Mouse (Mus musculus): ENCODE results near the gene Slc7a8. TPM values are rescaled to one million over a fixed set of nuclear protein-coding genes. Genes with fewer than 3 reads are reported as not detected.
A peak's percentile ranks its signal among the peaks of the same experiment; 100 is the strongest.

Slc7a8 gene
- polyA plus RNA-seq, 1 experiment from 2014 or later, result 2.3 TPM

DNA sequence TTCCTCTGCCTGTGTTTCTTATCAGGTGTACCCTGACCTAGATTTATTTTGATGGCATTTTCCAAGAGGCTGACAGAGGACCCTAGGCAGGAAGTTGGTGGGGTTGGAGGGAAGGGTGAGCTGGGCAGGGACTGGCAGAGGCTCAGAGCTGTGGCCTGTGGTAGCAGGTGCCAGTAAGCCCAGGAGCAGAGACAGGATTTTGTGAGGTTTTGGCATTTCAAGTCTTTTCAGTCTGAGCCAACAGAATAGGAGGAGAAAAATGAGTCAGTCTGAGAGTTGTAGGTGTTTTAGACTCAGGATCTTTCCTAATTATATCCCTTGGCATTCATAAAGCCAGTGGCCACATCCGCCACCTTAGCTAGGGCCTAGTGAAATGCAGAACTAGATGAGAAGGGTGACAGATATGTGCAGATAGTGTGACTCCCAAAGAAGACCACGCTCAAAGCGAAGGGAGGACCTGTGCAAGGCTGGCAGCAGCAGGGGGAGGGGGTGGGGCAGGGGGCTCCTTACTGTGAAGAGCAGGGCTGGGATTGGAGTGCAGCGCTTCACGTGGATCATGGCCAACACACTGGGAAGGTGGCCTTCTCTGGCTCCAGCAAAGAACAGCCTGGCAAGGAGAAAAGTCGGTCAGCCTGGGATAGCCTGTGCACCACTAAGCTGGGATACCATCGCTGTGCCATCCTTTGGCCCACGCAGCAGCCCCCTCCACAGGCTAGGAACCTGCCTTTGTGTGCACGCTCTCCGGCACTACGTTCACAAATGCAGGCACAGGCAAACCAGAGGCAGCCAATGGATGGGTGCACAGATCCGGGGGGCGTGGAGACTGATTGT is 52.7 kb downstream of the Slc7a8 start:
- H3K36me3 ChIP-seq, result no peaks in the 10 kb centered on the region

DNA sequence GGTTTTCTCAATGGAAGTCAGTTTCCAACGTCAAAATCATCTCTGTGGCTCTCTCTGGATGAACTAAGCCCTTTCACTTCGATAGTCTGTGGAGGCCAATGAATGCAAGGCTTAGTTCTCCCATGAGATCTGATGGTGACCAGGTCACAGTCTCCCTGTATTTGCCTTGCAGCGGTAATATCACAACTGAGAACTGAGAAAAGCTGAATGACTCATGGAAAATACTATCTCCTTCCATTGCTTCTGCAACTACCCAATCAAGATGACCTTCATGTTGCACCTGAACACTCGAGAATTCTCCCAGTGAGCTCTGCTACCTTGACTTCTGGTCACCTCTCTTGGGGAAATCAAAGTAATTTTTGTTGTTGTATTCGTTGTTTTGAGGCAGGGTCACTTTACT is 54.2 kb downstream of the Slc7a8 start:
- Histone ChIP-seq H3K4me1 (no peaks in the 10 kb centered on the region), H3K9me3 (no peaks in the 10 kb centered on the region), H3K36me3 (no peaks in the 10 kb centered on the region), H3K4me2 (replicated peaks) (no peak overlapping the region), H3K27ac (no peak overlapping the region), H3K27me3 (no peaks in the 10 kb centered on the region), H3K4me3 (no peak overlapping the region), H3K9ac (no peak overlapping the region)
- WGBS, result 74% methylated on average over 5 of the region's 5 CpGs
- no peak for ATAC-seq (ENCODE audit: low FRiP score, low read depth)

More for the DNA sequence above, 52.7 kb downstream of the Slc7a8 start:
- ATAC-seq (ENCODE audit: low FRiP score, low read depth), result no peak
- H3K4me2 ChIP-seq (replicated peaks), result no peak overlapping the region
- no peaks in the 10 kb centered on the region for H3K27me3 ChIP-seq
- no peak overlapping the region for H3K9ac ChIP-seq
- H3K9me3 ChIP-seq, result no peaks in the 10 kb centered on the region
- no peak overlapping the region for H3K27ac ChIP-seq
- WGBS, result 75% methylated on average over 13 of the region's 13 CpGs
- no peak overlapping the region for H3K4me3 ChIP-seq
- H3K4me1 ChIP-seq, result no peaks in the 10 kb centered on the region

DNA sequence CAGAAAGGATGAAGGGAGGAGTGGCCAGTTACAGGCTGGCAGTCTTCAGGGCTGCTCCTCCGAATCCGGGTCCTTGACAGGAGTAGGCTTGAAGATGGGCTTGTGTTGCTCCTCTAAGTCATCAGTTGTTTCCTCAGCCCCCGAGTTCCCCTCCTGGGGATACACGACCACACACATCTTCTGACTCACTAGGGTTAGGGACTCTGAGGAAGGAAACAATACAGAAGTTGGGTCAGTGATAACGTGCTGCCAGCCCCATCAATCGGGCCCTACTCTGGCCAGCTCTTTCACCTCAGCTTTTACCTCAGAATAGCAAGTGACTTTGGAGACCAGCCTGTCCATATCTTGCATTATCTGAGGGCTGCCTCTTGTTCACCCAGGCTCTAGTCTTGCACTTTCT is 57.7 kb downstream of the Slc7a8 start:
- WGBS, result 87% methylated on average over 6 of the region's 6 CpGs
- H3K4me3 ChIP-seq, result no peak overlapping the region
- H3K4me2 ChIP-seq (replicated peaks), result no peak overlapping the region

DNA sequence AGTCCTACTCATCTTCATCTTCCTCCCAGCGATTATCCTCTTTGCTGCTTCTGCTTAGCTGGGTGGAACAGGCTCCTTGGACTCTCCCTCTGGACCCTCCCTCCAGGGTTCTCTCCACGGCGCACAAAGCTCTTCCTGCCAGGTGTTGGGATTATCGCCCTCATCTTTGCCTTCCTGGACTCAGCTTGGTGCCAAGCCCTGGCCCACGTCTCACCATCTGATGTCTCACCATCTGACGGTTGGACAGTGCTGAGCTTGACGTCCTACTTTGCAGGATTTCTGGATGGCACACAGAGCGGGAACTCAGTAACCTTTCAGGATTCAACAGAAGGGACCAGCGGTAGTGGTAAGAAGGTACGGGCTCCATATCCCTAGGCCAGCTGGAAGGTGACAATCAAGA is 60.0 kb downstream of the Slc7a8 start:
- Histone ChIP-seq H3K4me1 (peaks cover 3% of the 10 kb centered on the region; the same call in 1 of the 2 replicates), H3K36me3 (no peaks in the 10 kb centered on the region), H3K4me3 (no peak overlapping the region), H3K4me2 (replicated peaks) (no peak overlapping the region), H3K9me3 (no peaks in the 10 kb centered on the region), H3K27ac (no peak overlapping the region), H3K27me3 (no peaks in the 10 kb centered on the region), H3K9ac (no peak overlapping the region)
- no peak for ATAC-seq (ENCODE audit: low FRiP score, low read depth)
- 75% methylated on average over 10 of the region's 10 CpGs for WGBS

More for the DNA sequence above, 57.7 kb downstream of the Slc7a8 start:
- Histone ChIP-seq H3K36me3 (no peaks in the 10 kb centered on the region), H3K9me3 (no peaks in the 10 kb centered on the region), H3K27me3 (no peaks in the 10 kb centered on the region), H3K27ac (no peak overlapping the region), H3K9ac (no peak overlapping the region), H3K4me1 (peaks cover 3% of the 10 kb centered on the region; the same call in 1 of the 2 replicates)
- ATAC-seq (ENCODE audit: low FRiP score, low read depth), result no peak

DNA sequence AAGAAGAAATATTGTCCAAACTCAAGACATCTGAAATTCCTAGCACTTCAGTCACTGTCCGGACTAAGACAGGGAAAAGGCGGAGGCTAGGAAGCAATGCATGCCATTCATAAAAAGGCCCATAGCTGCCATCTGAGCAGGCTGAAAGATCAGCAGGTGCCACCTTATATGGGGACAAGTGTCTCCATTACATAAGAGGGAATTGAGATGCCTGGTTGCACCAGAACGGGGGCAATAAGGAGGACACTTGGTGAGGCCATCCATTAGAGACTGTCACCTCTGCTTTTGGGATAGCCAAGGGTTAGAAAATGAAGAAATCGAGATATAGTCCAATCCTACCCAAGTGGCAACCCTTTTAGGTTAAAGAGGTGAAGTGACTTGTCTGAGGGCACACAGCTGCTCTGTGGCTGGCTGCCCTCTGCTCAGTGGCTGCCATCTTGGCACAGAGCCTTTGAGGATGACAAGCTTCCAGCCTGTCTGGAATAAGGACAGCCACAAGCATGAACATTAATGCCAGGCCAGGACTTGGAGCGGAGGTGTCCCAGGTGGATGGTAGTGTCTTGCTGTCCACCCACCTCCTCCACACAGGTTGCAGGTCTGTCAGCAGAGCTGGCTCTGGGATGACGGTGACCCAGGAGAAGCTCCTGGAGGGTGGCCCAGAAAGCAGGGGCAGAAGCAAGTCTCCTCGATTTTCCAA is 60.9 kb downstream of the Slc7a8 start:
- Histone ChIP-seq H3K27ac (no peak overlapping the region), H3K9me3 (no peaks in the 10 kb centered on the region), H3K4me2 (replicated peaks) (no peak overlapping the region), H3K4me3 (no peak overlapping the region), H3K9ac (no peak overlapping the region), H3K4me1 (peaks cover 3% of the 10 kb centered on the region; the same call in 1 of the 2 replicates), H3K27me3 (no peaks in the 10 kb centered on the region), H3K36me3 (no peaks in the 10 kb centered on the region)
- 85% methylated on average over 7 of the region's 7 CpGs for WGBS
- no peak for ATAC-seq (ENCODE audit: low FRiP score, low read depth)

DNA sequence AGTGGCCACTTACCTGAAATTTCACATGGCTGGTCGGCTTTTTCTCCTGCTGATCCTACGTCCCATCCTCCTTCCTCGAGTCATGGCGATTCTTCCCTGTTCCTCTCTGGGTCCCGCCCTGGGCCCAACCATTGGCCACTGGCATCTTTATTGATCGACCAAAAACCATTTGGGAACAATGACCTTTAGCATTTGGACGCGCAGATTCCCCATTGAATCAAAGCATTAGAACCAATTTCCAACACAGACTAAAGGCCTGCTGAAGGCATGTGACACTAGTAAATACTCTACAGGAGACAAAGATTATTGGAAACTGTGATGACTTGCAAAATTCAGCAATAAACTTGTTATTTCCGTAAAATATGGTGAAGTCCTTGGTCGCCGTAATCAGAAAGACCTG is 61.7 kb downstream of the Slc7a8 start:
- Histone ChIP-seq H3K4me2 (replicated peaks) (no peak overlapping the region), H3K27ac (no peak overlapping the region), H3K27me3 (0 out of 2 replicates have a peak, but pooled peaks cover 2% of the 10 kb centered on the region), H3K4me3 (no peak overlapping the region), H3K9ac (no peak overlapping the region), H3K36me3 (no peaks in the 10 kb centered on the region), H3K4me1 (peaks cover 4% of the 10 kb centered on the region), H3K9me3 (no peaks in the 10 kb centered on the region)
- 89% methylated on average over 11 of the region's 11 CpGs for WGBS
- no peak for ATAC-seq (ENCODE audit: low FRiP score, low read depth)

DNA sequence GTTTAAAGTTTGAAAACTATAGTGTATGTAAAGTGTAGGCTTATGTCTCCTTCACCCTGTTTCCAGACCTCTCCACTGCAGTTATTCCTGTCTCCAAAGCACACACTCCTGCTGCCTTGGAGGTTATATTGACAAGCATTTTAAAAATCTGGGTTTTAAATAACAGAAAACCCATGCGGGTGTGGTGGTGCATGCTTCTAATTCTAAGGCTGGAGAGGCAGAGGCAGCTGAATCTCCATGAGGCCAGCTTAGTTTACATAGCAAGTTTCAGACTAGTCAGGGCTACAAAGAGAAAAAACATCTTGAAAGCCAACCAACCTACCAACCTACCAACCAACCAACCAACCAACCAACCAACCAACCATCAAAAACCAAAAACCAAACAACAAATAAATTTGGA is 66.3 kb downstream of the Slc7a8 start:
- no peak for ATAC-seq (ENCODE audit: low FRiP score, low read depth)
- WGBS, result 64% methylated on average over 1 of the region's 1 CpGs

DNA sequence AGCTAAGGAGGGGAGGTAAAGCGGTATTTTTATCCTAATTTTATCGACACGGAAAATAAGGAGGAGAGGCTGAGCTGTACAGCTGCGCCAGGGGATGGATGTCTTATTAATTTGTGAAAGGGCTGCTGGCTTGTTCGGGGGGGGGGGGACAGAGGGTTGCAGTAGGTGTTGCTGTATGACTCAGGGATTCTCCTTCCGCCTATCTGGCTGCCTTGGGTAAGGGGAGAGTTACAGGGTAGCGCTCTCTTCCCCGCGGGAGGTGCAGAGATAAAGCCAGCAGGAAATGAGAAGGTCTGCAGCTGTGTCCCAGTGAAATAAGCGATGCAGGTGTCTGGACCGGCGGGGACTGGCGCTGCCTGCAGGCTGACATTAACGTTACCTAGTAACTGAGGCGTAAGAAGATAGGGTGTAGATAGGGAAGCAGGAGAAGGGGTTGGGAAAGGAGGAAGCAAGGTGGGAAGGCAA is 67.1 kb downstream of the Slc7a8 start:
- Histone ChIP-seq H3K9ac (peak overlapping the region; percentile 19; the same call in 1 of the 2 replicates), H3K4me3 (peak overlapping the region; percentile 34), H3K27me3 (0 out of 2 replicates have a peak, but pooled peaks cover 8% of the 10 kb centered on the region), H3K36me3 (no peaks in the 10 kb centered on the region), H3K27ac (no peak overlapping the region), H3K4me1 (peaks cover 10% of the 10 kb centered on the region), H3K9me3 (no peaks in the 10 kb centered on the region), H3K4me2 (replicated peaks) (peak overlapping the region; percentile 64)
- ATAC-seq (ENCODE audit: low FRiP score, low read depth), result 0 out of 2 replicates have a peak, but pooled peaks have one; percentile 2
- WGBS, result 3% methylated on average over 15 of the region's 15 CpGs

More for the DNA sequence above, 66.3 kb downstream of the Slc7a8 start:
- Histone ChIP-seq H3K27me3 (0 out of 2 replicates have a peak, but pooled peaks cover 8% of the 10 kb centered on the region), H3K36me3 (no peaks in the 10 kb centered on the region), H3K9ac (no peak overlapping the region), H3K4me3 (no peak overlapping the region), H3K27ac (no peak overlapping the region), H3K9me3 (no peaks in the 10 kb centered on the region), H3K4me1 (peaks cover 10% of the 10 kb centered on the region), H3K4me2 (replicated peaks) (no peak overlapping the region)

DNA sequence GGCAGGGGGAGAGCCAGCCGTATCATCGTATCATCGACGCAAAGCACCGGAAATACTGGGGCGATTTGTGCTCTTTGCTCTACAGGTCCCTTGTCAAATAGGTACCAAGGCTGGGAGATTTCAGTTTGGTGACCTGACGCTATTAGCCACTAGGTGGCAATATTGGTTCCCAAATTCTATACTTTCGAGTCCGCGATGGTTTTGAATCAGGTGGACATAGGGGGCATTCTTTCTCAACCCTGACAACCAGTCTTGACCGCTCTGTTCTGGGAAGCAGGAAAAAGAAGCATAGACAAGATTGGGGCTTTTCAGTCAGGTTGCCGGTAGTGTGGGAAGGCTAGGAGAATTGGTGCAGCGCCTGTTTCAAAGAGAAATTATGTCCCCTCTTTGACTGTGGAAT is 67.6 kb downstream of the Slc7a8 start:
- H3K9me3 ChIP-seq, result no peaks in the 10 kb centered on the region
- WGBS, result under 1% methylated on average over 13 of the region's 13 CpGs
- 0 out of 2 replicates have a peak, but pooled peaks cover 8% of the 10 kb centered on the region for H3K27me3 ChIP-seq
- H3K4me3 ChIP-seq, result peak overlapping the region; percentile 34
- no peaks in the 10 kb centered on the region for H3K36me3 ChIP-seq
- peaks cover 10% of the 10 kb centered on the region for H3K4me1 ChIP-seq
- peak; percentile 62; the same call in 1 of the 2 replicates for ATAC-seq (ENCODE audit: low FRiP score, low read depth)
- no peak overlapping the region for H3K27ac ChIP-seq
- H3K9ac ChIP-seq, result peak overlapping the region; percentile 40; the same call in 1 of the 2 replicates
- peak overlapping the region; percentile 64 for H3K4me2 ChIP-seq (replicated peaks)

DNA sequence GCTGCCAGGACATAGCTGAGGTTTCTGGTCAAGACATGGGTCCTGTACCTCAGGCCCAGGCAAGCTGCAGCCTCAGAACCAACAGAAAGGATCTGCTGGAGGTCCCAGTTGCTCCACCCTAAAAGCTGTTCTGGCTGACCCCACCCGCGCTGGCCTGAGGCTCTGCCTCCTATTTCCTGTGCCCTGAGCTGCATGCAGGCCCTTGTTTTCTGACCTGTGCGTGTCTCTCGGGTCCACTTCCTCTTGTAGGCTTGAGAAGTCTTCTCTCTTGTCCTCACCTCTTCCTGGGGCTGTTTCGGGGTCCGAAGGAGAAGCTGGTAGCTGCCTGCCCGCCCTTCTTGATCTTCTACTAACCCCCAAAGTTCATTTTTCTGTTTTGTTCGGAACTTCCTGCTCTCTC is 68.9 kb downstream of the Slc7a8 start:
- Histone ChIP-seq H3K4me2 (replicated peaks) (no peak overlapping the region), H3K9me3 (no peaks in the 10 kb centered on the region), H3K4me3 (no peak overlapping the region), H3K4me1 (peaks cover 10% of the 10 kb centered on the region), H3K27ac (no peak overlapping the region), H3K27me3 (0 out of 2 replicates have a peak, but pooled peaks cover 8% of the 10 kb centered on the region), H3K9ac (no peak overlapping the region), H3K36me3 (no peaks in the 10 kb centered on the region)
- WGBS, result 69% methylated on average over 8 of the region's 8 CpGs
- ATAC-seq (ENCODE audit: low FRiP score, low read depth), result no peak

DNA sequence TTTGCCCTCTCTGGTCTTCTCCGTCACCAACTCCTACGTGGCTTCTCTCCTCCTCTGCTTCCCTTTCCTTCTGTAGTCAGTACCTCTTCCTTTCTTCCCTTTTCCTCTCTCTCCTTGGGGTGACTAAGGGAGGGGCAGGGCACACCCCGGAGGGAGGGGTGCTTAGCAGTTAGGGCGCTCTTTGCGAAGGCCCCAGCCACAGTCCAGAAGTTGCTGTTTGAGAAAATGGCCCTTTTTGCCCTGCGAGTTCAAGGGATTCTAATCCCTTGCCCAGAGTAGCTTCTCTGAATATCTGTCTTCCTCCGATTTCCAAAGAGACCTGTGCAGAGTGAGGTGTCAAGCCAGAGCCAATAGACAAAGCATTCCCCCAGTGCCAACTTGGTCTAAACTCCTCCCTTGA is 69.7 kb downstream of the Slc7a8 start, which contains the start of gene Cebpe:
Gene Cebpe (minus strand): TSS at position 101 of the 400 bp plus-strand sequence.
- H3K4me1 ChIP-seq, result peaks cover 16% of the 10 kb centered on the region
- no peaks in the 10 kb centered on the region for H3K36me3 ChIP-seq
- no peak for ATAC-seq (ENCODE audit: low FRiP score, low read depth)
- WGBS, result 92% methylated on average over 7 of the region's 7 CpGs
- no peak within 1 kb of the TSS for H3K27ac ChIP-seq
- no peak within 1 kb of the TSS for H3K9ac ChIP-seq
- no peak within 1 kb of the TSS for H3K4me3 ChIP-seq
- 0 out of 2 replicates have a peak, but pooled peaks cover 8% of the 10 kb centered on the region for H3K27me3 ChIP-seq
- H3K9me3 ChIP-seq, result no peaks in the 10 kb centered on the region
- no peak within 1 kb of the TSS for H3K4me2 ChIP-seq (replicated peaks)

DNA sequence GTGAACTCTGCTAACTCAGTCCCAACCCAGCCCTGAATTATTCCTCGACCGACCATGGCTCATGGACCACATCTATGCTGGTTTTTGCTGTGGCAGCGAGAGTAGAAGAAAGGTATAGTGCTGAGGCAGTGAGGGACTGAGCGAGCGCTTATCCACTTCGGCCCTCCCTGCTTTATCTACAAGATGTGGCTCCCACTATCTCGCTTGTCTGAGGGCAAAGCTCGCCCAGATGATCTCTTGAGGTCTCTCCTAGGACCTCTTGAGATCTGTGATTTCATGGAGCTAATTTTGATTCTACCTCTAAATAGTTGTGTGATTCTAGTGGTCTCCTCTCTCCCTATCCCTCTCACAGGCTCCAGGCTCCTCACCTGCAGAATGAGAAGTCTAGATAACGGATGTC is 72.7 kb downstream of the Slc7a8 start:
- Histone ChIP-seq H3K4me1 (peaks cover 11% of the 10 kb centered on the region; the same call in 1 of the 2 replicates), H3K9me3 (no peaks in the 10 kb centered on the region), H3K27me3 (no peaks in the 10 kb centered on the region), H3K4me2 (replicated peaks) (no peak overlapping the region), H3K27ac (no peak overlapping the region), H3K9ac (no peak overlapping the region), H3K4me3 (no peak overlapping the region), H3K36me3 (no peaks in the 10 kb centered on the region)
- ATAC-seq (ENCODE audit: low FRiP score, low read depth), result no peak
- WGBS, result 83% methylated on average over 9 of the region's 9 CpGs

All from limb, embryonic 13.5 days (tissue).